Mouse (Mus musculus) mesoderm, embryonic 11.5 days (tissue): ENCODE data around the gene Actr6.
A peak's percentile ranks its signal among the peaks of the same experiment; 100 is the strongest.

Experiments used
- DNase-seq: peaks from one replicate; pipeline ENCODE4 v3.0.0-alpha.2; 2012; ENCODE audit warnings: low read depth, low spot score

Gene Actr6

DNA sequence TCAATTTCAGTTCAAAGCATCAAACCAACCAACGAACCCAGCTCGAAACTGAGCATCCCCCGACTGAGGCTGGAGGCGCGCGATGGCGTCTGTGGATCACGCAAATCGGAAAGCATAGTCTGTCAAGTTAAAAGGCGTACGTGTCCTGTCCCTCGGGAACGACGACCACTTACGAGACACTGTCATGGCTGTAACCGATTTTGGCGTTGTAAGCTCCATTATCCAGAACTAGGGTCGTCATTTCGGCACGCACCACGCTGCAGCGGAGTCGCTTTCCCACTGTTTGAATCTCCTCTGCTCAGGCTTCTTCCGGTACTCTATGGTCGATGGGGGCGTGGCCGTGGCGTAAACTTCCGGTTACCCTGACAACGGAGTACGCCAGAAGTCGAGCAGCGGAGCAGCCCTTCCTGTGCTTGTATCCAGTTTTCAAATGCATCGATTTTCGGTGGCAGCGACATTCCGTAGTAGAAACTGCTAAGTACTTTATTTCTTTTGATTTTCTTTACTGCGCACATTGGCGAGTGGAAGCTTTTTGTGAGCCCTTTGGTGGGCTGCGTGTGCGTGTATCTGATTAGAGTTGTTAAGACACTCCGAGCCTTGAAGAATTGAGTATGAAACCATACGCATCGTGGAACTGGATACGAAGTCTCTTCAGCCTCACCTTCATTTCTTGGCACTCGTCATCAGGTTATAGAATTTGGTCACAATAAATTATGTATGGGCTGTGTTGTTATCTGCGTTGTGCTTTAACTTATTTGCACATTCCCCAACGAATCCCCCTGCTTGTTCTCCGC lies at the start of gene Actr6:
TSS of gene Actr6 (minus strand) at position 295 of the 794 bp plus-strand sequence.
- DNase-seq, result peak; percentile 94

DNA sequence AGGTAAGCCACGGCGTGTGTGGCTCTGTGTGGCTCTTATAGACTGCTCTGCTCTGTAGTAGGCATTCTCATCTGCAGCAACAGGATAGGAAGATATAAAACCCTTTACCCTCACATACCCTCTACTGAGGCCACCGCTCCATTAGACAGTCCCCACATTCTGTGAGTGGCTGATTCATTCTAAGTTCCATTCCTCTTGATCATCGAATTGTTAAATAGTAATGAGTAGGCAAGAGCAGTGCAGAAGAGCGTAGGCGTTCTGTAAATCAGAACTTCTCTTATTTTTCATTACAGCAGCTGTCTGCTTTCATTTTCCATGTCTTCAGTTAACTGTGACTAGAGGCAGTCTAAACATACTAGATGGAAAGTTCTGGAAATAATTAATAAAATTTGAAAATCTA lies 43.9 kb upstream of the Actr6 start:
- no peak for DNase-seq

DNA sequence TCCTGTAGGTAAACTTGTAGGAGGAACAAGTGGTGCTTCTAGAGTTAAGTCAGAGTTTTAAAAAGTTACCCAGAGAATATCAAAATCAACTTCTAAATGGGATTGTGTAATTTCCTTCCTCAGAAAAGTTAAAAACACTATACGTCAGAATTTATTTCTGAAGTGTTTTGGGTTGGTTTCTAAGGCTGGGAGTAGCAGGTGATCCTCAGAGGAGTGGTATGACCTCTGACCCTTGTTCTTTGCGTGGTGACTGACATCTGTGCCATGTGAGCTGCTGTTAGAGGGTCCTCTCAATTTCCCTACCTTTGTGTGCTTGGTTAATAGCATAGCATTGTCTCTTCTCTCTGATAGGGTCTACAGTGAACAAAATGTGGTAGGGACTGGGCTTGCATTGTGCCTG lies 39.8 kb upstream of the Actr6 start:
- no peak for DNase-seq

DNA sequence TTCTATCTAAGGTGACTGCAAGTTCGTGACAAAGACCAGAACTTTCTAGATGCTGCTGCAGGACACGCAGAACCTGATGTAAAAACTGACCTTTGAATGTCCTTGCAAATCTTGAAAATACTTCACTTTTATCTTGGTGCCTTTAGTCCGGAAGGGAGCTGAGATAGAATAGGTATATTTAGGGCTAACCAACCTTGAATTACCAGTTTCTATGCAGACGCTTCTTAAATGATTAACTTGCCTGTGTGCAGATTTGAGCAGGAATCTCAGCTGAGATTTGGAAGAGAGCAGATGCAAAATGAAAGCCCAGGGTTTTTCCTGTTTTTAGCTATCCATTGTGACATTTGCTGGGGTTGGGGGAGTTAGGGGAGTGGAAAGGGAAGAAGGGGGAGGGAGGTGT lies 37.0 kb upstream of the Actr6 start:
- no peak for DNase-seq

DNA sequence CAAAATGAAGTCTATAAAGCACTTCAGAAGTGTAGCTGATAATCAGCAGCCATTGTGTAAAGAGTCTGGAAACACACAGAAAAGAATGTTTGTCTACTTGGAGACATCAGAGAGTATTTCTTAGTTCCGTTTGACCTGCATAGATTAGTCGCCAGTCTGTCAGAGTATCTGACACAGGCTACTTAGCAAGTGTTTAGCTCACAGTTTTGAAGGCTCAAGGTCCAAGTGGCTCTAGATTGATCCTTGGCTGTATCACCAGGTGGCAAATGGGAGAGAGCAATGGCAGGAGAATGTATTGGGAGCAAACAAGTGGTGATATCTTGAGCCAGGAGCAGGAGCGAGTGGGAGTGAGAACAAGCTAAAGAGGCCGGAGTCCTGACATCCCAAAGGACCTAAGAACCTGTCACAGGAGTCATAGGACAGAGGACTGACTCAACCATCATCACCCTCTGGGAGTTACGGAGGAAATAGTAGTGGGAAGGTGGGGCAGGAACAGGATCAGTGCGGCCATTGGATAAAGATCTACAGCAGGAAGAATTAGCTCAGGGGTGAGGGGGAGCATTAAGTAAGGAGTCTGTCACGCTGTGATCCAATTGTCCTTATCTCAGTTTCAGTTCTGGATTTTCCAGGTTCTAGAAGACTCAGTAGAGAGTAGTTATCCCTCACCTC lies 36.4 kb upstream of the Actr6 start:
- DNase-seq, result no peak

DNA sequence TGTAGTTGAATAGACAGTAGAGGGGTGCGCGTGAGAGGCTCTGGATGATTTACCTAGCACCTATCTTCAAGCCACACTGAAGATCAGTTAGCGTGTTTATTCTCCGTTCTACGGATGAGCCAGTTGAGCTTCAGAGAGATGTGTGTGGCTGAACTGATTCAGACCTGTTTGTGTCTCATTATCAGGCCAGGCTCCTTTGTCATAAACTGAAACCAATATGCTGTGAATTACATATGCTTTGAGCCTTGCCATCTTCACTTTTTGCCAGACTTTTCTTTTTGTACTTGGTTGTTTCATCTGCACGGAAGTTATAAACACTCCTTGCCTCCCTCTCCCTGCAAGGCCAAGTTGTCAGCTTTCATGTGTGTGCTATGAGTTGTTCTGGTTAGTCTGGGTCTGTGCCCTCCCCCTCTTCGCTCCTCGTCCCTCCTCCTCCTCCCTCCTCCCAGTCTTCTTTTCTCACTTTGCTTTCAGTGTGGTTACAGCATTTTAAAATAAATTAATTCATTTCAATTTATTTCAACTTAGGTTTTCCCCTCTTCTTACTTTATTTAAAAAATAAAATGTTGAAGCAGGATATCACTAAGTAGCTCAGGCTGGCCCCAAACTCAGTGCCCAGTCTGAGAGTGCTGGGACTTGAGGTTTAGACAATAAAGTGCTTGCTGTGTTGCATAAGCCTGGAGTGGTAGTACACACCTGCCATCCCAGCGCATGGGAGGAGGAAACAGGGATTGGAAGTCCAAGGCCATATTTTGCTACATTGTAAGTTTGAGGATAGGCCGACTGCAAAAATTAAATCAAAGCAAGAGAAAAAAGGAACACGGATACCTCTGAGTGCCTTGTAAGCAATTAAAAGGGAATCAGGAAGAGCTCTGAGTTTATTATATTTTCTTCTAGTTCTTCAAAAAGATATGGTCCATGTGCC lies 34.0 kb upstream of the Actr6 start:
- DNase-seq, result no peak

DNA sequence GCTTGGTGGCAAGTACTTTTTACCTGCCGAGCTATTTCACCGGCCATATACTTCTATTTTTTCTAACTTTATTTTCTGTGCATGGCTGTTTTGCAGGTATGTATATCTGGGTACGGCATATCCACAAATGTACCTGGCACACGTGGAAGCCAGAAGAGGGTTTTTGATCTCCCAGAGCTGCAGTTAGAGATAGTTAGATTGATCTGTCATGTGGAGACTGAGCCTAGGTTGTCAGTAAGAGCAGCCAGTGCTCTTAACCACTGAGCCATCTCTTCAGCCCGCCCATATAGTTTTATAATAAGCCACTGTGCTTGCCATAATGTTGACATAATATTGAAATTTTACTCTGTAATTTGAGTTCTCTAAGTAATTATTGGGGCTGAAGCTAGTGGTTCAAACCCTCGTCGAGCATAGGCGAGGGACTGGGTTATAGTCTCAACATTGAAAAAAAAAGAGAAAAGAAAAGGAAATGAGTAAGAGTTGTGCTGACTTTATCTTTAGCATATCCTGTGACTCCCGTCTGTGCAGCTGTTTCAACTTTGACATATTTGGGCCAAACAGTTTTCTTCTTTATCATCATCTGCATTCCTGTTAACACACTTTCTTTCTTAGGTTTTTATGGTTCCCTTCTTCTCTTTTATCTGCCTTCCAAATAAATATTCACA lies 32.5 kb upstream of the Actr6 start:
- no peak for DNase-seq

DNA sequence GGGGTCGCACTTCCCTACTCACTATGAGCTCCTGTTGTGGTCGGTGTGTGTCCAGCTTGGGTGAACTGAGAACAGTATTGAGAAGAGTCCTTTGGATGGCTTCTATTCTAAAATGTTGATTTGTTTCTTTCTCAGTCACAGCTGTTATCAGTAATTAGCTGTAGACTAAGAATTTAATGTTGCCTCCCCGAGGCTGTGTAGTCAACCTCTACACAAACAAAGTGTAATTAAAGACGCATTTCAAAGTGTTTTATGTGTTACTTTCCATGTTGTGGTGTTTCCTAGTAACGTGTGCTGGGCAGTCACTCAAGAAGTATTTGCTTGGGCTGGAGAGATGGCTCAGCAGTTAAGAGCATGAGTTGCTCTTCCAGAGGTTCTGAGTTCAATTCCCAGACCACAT lies 28.7 kb upstream of the Actr6 start:
- DNase-seq, result no peak

DNA sequence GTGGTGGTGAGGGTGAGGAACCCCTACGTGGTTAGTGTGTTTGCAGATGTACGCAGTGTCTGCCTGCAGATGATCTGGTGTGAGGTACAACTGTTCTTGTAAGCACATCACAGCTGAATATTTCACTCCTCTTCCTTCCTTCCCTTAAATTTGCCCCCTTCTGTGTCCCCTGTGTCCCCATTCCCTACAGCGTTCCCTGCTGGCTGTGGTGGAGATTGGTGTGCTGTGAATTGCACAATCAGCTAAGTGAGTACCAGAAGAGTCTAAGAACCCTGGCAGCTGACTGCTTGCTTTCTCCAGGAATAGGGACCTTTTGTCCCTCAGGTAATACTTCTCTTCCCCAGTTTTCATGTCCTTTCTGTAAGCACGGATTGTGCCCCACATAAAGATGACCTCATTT lies 23.1 kb upstream of the Actr6 start:
- DNase-seq, result no peak

DNA sequence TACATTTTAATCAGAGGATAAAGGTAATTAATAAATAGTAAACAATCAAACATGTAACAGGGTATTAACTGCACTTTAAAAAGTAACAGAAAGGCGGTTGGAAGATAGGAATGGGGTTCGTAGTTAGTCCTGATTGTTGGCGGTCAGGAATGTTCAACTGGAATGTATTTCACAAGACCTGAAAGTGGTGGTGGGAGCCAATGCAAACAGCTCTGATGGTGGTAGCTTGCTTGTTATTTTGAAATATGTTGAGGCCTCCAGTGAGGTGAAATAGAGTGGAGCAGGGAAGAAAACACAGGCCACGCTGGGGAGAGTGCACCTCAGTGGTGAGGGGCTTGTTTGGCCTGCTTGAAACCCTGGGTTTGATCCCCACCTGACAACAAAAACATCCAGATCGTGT lies 19.0 kb upstream of the Actr6 start:
- DNase-seq, result no peak

DNA sequence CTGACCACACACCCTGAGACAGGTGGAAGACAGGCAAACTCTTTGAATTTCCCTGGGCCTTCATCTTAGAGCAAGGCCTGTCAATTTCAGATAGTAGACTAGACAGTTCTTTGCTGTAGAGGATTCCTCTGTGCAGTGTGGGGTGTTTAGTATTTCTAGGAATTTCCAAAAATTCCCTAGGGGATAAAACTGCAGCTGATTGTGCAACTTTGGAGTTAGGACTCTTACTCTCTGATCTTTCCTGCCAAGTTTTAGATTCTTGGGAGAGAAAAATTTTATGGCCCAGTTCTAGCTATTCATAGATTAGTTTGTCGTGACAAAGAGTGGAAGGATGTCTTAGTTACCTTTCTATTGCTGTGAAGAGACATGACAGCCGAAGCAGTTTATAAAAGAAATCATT lies 16.5 kb upstream of the Actr6 start:
- no peak for DNase-seq

DNA sequence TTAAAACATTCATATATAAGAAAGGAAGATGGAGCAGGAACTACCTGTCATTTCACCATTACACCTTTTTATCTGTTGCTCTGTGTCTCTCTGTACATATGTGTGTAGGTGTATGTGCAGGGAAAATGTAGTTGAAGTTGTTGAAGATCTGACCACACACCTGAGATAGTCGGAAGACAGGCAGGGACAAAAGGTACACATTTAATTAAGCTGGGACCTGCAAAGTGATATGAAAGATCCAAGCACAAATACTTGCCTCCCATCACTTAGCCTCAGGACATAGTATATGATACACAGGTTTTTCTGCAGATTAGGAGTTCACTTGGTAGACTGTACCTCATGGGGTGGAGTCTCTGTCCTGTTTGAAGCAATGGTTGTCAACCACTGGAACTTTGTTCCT lies 15.8 kb upstream of the Actr6 start:
- DNase-seq, result no peak

DNA sequence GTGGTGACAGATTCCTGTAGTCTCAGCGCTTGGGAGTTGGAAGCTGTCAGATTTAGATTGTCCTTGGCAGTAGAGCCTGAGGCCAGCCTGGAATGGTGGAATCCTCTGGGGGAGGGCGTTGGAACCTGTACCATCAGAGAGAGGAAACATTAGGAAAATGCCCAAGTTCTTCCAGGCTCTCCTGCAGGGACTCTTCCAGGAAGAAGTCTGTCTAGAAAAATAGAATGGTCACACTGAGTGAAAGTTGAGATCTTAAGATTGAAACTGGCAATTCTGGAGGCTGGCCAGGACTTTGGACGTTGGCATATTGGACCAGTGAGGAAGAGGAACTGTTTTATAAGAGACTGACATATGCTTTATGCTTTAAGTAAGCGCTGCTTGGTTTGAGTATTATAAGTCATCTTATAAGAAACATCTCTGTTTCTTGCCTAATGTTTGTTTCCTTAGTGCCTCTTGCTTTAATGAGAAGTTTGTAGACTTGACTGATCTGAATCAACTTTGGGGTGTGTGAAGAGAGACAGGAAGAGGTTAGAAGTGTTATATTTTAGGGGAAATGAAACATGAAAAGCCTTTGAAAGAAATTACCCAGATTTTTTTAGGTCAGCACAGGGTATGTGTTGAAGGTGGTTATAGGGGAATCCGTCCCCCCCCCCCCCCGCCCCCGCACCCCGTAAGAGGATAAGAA lies 15.3 kb upstream of the Actr6 start:
- no peak for DNase-seq

DNA sequence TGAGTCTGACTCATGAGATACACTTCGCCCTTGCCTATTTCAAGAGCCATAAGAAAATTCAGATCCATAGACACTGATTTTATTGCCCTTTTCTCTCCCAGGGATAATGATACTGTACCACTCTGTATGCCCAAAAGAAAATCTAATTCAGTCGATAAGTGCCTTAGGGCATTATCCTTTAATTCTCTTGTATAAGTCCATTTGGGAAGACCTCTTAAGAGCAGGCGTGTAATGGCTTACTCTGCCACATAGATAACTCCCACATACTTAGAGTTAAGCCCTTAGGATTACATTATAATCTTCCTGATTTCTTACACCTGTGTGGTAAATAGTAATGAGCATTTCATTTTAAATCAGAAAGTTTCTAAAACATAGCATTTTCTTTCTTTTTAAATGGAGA lies 14.5 kb upstream of the Actr6 start:
- no peak for DNase-seq

DNA sequence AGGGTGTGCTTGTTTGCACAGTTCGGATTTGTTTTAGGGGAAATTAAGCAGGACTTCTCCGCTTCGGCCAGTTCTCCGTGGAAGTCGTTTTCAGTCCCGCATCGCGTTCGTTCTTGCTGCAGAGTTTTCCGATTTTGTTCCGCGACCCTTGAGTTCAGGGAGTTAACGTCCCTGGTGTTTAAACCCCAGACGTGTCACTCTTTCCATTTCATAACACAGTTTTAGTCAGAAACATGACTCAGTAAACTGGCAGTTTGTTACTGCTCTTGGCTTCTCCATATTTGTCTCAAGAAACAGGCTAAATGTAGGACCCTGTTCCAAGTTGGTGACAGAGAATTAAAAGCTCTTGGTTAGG lies 13.5 kb upstream of the Actr6 start:
- DNase-seq, result no peak

DNA sequence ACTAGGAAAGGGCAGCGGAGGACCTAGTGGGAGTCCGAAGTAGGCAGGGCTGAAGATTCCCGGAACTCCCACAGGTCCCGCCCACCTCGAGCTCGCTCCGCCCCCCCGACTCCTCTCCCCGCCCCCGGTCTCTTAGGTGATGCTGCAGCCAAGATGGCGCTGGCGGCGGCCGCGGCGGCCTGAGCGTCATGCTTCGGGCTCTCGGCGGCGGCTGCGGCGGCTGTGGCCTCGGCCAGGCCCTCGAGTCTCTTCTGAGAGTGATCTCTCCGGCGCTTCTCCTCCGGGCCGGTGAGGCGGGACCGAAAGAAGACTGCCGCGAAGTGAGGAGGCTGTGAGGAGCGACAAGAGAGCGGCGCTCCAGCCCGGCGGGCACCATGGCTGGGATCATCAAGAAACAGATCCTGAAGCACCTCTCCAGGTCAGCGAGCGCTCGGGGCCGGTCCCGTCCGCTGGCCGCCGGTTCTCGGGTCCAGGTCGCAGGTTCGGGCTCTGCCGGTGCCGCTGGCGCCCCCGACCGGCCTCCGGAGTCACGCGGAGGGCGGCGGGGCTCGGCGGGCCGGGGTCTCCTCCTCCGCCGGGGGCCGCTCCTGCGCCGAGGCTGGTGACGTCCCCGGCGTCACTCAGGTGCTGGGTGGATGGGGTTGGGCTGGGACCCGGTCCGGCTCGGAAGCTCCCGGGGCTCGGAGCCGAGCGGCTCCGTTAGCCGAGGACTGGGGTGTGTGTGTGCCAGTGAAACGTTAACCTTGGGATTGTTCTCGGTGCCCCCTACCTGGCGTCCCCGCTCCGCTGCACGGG lies 13.0 kb upstream of the Actr6 start, which contains the start of gene Uhrf1bp1l:
TSS of gene Uhrf1bp1l (plus strand) at position 121 of the 795 bp plus-strand sequence.
- peak; percentile 92 for DNase-seq

DNA sequence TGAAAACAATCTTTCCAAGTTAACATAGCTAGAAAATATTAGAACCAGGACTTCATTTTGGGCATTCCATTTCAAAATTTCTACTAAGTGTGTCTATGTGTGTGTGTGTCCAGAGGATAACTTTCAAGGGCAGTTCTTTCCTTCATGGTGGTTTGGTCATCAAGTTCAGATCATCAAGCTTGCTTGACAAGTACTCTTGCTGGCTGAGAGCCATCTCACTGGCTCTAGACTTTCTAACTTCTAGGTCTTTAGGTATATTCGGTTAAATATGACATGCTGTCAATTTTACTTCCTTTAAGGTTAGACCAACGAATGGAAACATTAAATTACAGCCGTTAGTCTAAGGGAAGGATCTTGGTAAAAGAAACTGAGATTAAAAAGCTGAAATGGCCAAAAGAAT lies 12.2 kb upstream of the Actr6 start:
- no peak for DNase-seq

DNA sequence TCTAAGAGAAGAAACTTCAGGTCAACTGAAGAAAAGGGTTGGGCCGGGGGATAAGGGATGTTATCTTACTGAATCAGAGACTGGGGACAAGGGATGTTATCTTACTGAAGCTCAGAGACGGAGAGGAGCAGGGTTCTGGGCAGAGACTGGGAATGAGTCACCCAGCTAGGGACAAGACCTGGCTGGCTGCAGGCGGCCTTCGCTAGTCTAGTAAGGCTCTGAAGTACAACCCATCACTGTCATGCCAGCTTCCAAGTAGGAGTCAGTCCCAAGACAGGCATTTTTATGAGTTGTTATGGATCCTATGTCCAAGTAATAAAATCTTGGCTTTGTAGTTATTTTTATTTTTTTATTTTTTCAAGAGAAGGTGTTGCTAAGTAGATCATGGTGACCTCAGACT lies 11.2 kb upstream of the Actr6 start:
- no peak for DNase-seq

DNA sequence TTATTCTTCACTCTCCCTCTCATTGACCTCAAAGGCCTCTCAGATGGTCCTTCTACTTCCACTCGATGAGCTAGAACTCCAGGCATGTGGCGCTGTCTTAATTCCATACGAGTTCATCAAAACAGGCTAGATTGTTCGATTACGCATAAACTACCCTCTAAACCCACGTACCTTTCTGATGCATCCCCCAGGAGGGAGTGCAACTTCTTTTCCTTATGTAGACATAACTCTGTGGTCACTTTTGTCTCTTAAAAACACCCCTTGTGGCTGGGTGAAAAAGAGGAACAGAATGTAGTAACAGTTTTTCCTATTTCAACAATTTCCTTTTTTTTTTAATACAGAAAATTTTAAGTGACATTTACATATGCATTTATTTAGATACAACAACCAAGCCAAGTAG lies 8.9 kb upstream of the Actr6 start:
- no peak for DNase-seq

DNA sequence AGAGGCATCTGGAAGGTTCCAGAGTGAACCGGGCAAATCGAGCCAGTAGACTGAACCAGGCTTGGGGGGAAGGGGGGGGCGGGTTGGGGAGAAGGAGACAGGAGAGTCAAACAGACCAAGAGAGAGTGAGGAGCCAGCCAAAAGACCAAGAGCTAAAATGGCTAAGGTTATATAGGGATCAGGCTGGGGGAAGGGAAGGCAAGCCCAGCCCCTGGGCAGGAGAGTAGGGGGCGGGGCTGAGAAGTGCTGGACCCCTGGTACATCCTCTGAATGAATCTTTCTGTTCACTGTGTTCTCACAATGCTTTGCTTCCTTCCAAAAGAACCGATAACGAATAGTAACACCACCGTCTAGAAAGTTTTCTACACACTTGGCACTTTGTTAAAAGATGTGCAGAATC lies 7.6 kb upstream of the Actr6 start:
- DNase-seq, result no peak
